Mouse (Mus musculus) gastrocnemius, adult 2 months (tissue): ENCODE measurements around the gene Atp5s. TPM values are rescaled to one million over a fixed set of nuclear protein-coding genes. Genes with fewer than 3 reads are reported as not detected.
A peak's percentile ranks its signal among the peaks of the same experiment; 100 is the strongest.

Experiments used
- DNase-seq: peaks from one replicate; pipeline ENCODE4 v3.0.0; 2022
- H3K27ac ChIP-seq: fragments of 200-600 bp; 2 replicates; pipeline ENCODE4 v1.8.1; 2022; ENCODE audit warnings: mild to moderate bottlenecking
- H3K4me3 ChIP-seq: fragments of 200-600 bp; 2 replicates; pipeline ENCODE4 v1.8.1; 2022; ENCODE audit warnings: mild to moderate bottlenecking, moderate library complexity
- CTCF ChIP-seq: fragments of 200-600 bp; IDR thresholded peaks from 2 replicates; pipeline ENCODE4 v1.8.1; 2022; ENCODE audit warnings: antibody characterized with exemption, mild to moderate bottlenecking, moderate library complexity
- intact Hi-C: fragments of 180-260 bp; cut with DNase I; formaldehyde crosslinking; loops from one replicate; pipeline ENCODE4 v1.15.1; 2025
- total RNA-seq, 2 experiments: library from RNA; stranded (reverse); gene quantifications; 2 replicates each; pipeline ENCODE4 v1.2.3; 2021

Atp5s gene
- total RNA-seq, 2 experiments from 2014 or later = 20.1 to 24.4 TPM

GRCm38 (mm10) chr12:69696746-69697145 lies 28.0 kb upstream of the Atp5s start:
- TF ChIP-seq CTCF = peak; percentile 78
- Histone ChIP-seq H3K27ac (no peak overlapping the region), H3K4me3 (no peak overlapping the region)
- peak; percentile 38 for DNase-seq
- intact Hi-C loops = loop anchor here (5.0 kb wide), 2 partner anchors 59 to 114 kb away; partner anchors contain the start of gene Vcpkmt

GRCm38 (mm10) chr12:69698352-69698751 lies 26.4 kb upstream of the Atp5s start:
- H3K27ac ChIP-seq = no peak overlapping the region
- no peak overlapping the region for H3K4me3 ChIP-seq
- no peak for DNase-seq
- TF ChIP-seq CTCF = no peak
- intact Hi-C loops = loop anchor here (5.0 kb wide), 2 partner anchors 61 to 116 kb away; partner anchors contain the start of gene Vcpkmt

- Histone ChIP-seq H3K27ac (no peak overlapping the region), H3K4me3 (no peak overlapping the region)
- intact Hi-C loops = no loop called here
- DNase-seq = no peak
- no peak for TF ChIP-seq CTCF
Measured at GRCm38 (mm10) chr12:69704799-69705458, 19.8 kb upstream of the Atp5s start.

GRCm38 (mm10) chr12:69713628-69714027 lies 11.1 kb upstream of the Atp5s start:
- no peak for TF ChIP-seq CTCF
- intact Hi-C loops = no loop called here

GRCm38 (mm10) chr12:69722857-69723256 lies 1.9 kb upstream of the Atp5s start:
- Histone ChIP-seq H3K4me3 (no peak overlapping the region), H3K27ac (no peak overlapping the region)
- TF ChIP-seq CTCF = no peak
- intact Hi-C loops = no loop called here
- DNase-seq = no peak

More at GRCm38 (mm10) chr12:69713628-69714027, 11.1 kb upstream of the Atp5s start:
- Histone ChIP-seq H3K27ac (no peak overlapping the region), H3K4me3 (no peak overlapping the region)
- no peak for DNase-seq

GRCm38 (mm10) chr12:69723376-69723775 lies 1.4 kb upstream of the Atp5s start:
- TF ChIP-seq CTCF = no peak
- intact Hi-C loops = no loop called here
- Histone ChIP-seq H3K27ac (no peak overlapping the region), H3K4me3 (no peak overlapping the region)
- DNase-seq = no peak

- Histone ChIP-seq H3K4me3 (peak overlapping the region; percentile 84), H3K27ac (peak overlapping the region; percentile 96)
- intact Hi-C loops = no loop called here
- no peak for TF ChIP-seq CTCF
- no peak for DNase-seq
Measured at GRCm38 (mm10) chr12:69724018-69724710, 586 bp upstream of the Atp5s start.

GRCm38 (mm10) chr12:69729246-69729645 lies 4.5 kb downstream of the Atp5s start:
- no peak for DNase-seq
- Histone ChIP-seq H3K4me3 (no peak overlapping the region), H3K27ac (no peak overlapping the region)
- TF ChIP-seq CTCF = no peak
- intact Hi-C loops = no loop called here

GRCm38 (mm10) chr12:69730306-69730705 lies 5.6 kb downstream of the Atp5s start:
- Histone ChIP-seq H3K4me3 (no peak overlapping the region), H3K27ac (no peak overlapping the region)
- intact Hi-C loops = no loop called here
- DNase-seq = no peak
- TF ChIP-seq CTCF = no peak

GRCm38 (mm10) chr12:69732221-69732620 lies 7.5 kb downstream of the Atp5s start:
- Histone ChIP-seq H3K4me3 (no peak overlapping the region), H3K27ac (no peak overlapping the region)
- TF ChIP-seq CTCF = no peak
- intact Hi-C loops = no loop called here
- DNase-seq = no peak

GRCm38 (mm10) chr12:69733518-69733917 lies 8.8 kb downstream of the Atp5s start:
- peak overlapping the region; percentile 77 for H3K27ac ChIP-seq
- DNase-seq = no peak
- intact Hi-C loops = no loop called here
- peak; percentile 84 for TF ChIP-seq CTCF
- peak overlapping the region; percentile 50 for H3K4me3 ChIP-seq

- intact Hi-C loops = loop anchor here (2.0 kb wide), 1 partner anchor 161 kb away; no protein-coding TSS in a partner anchor
- TF ChIP-seq CTCF = no peak
- Histone ChIP-seq H3K27ac (peak overlapping the region; percentile 77), H3K4me3 (peak overlapping the region; percentile 50)
- DNase-seq = no peak
Measured at GRCm38 (mm10) chr12:69733923-69734322, 9.2 kb downstream of the Atp5s start.

- no peak overlapping the region for H3K4me3 ChIP-seq
- DNase-seq = no peak
- intact Hi-C loops = no loop called here
- no peak for TF ChIP-seq CTCF
- H3K27ac ChIP-seq = no peak overlapping the region
Measured at GRCm38 (mm10) chr12:69741965-69742364, 17.2 kb downstream of the Atp5s start.

GRCm38 (mm10) chr12:69744138-69744537 lies 19.4 kb downstream of the Atp5s start:
- DNase-seq = no peak
- Histone ChIP-seq H3K4me3 (no peak overlapping the region), H3K27ac (no peak overlapping the region)
- TF ChIP-seq CTCF = no peak
- intact Hi-C loops = no loop called here
